Mouse (Mus musculus): ENCODE results near the gene Oas1c. TPM values are rescaled to one million over a fixed set of nuclear protein-coding genes. Genes with fewer than 3 reads are reported as not detected.
"Not testable (repeated sequence)": the region's sequence is repeated elsewhere in the genome, so short reads cannot be mapped to it uniquely, and the experiment has no call there.

Gene Oas1c
- polyA plus RNA-seq, 1 experiment from 2014 or later = 0.70 TPM

- Histone ChIP-seq H3K36me3 (ENCODE audit: control insufficient read depth, insufficient read depth, low read length) (no peaks in the 10 kb centered on the region), H3K27ac (ENCODE audit: low read depth) (no peak overlapping the region), H3K9me3 (ENCODE audit: control insufficient read depth, low read length) (no peaks in the 10 kb centered on the region), H3K4me1 (replicated peaks; ENCODE audit: control insufficient read depth, insufficient read depth, low read length) (no peaks in the 10 kb centered on the region), H3K4me3 (ENCODE audit: low read depth, low read length) (no peak overlapping the region), H3K27me3 (replicated peaks; ENCODE audit: control insufficient read depth, insufficient read depth, low read length) (0 out of 2 replicates have a peak, but pooled peaks cover 2% of the 10 kb centered on the region), H3K9ac (ENCODE audit: low read length) (no peak overlapping the region), H3K4me2 (ENCODE audit: low read length) (no peak overlapping the region)
- WGBS = 12% methylated on average over 17 of the region's 17 CpGs
- ATAC-seq (replicated peaks; ENCODE audit: low FRiP score, low TSS enrichment, low read depth) (no peak), DNase-seq (ENCODE audit: low spot score) (peak; percentile 52)
Observed at GRCm38 (mm10) chr5:120833335-120834280, 21.3 kb upstream of the Oas1c start.

- H3K9ac ChIP-seq (ENCODE audit: low read length) = no peak overlapping the region
- no peak overlapping the region for H3K4me2 ChIP-seq (ENCODE audit: low read length)
- no peak overlapping the region for H3K27ac ChIP-seq (ENCODE audit: low read depth)
- 88% methylated on average over 4 of the region's 4 CpGs for WGBS
- ATAC-seq (replicated peaks; ENCODE audit: low FRiP score, low TSS enrichment, low read depth) (no peak), DNase-seq (ENCODE audit: low spot score) (no peak)
- H3K4me1 ChIP-seq (replicated peaks; ENCODE audit: control insufficient read depth, insufficient read depth, low read length) = no peaks in the 10 kb centered on the region
- H3K36me3 ChIP-seq (ENCODE audit: control insufficient read depth, insufficient read depth, low read length) = no peaks in the 10 kb centered on the region
- no peaks in the 10 kb centered on the region for H3K9me3 ChIP-seq (ENCODE audit: control insufficient read depth, low read length)
- no peak overlapping the region for H3K4me3 ChIP-seq (ENCODE audit: low read depth, low read length)
- H3K27me3 ChIP-seq (replicated peaks; ENCODE audit: control insufficient read depth, insufficient read depth, low read length) = 0 out of 2 replicates have a peak, but pooled peaks cover 2% of the 10 kb centered on the region
Observed at GRCm38 (mm10) chr5:120831031-120831430, 18.7 kb upstream of the Oas1c start.

DNA sequence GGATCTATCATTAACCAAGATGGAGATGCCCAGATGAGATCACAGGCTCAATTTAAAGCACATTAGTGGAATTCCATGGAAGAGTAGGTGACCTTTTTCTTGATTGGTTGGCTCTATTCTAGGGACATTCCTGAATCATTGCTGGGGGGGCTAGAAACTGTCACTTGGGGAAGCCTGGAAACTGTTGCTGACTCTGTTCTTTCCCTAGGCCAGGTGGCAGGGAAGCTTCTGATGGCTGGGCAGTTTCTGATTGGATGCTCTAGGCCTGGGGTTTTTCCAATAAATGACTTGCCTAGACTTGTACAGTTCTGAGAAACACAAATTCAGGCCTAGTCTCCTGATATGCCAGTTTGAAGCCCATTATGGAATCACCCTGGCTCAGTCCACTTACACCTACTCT, 6.7 kb upstream of the Oas1c start:
- Histone ChIP-seq H3K27ac (ENCODE audit: low read depth) (no peak overlapping the region), H3K36me3 (ENCODE audit: control insufficient read depth, insufficient read depth, low read length) (no peaks in the 10 kb centered on the region), H3K9ac (ENCODE audit: low read length) (no peak overlapping the region), H3K27me3 (replicated peaks; ENCODE audit: control insufficient read depth, insufficient read depth, low read length) (no peaks in the 10 kb centered on the region), H3K4me2 (ENCODE audit: low read length) (no peak overlapping the region), H3K9me3 (ENCODE audit: control insufficient read depth, low read length) (peaks cover 10% of the 10 kb centered on the region; the same call in 1 of the 2 replicates), H3K4me1 (replicated peaks; ENCODE audit: control insufficient read depth, insufficient read depth, low read length) (no peaks in the 10 kb centered on the region), H3K4me3 (ENCODE audit: low read depth, low read length) (no peak overlapping the region)
- ATAC-seq (replicated peaks; ENCODE audit: low FRiP score, low TSS enrichment, low read depth) (no peak), DNase-seq (ENCODE audit: low spot score) (no peak)

DNA sequence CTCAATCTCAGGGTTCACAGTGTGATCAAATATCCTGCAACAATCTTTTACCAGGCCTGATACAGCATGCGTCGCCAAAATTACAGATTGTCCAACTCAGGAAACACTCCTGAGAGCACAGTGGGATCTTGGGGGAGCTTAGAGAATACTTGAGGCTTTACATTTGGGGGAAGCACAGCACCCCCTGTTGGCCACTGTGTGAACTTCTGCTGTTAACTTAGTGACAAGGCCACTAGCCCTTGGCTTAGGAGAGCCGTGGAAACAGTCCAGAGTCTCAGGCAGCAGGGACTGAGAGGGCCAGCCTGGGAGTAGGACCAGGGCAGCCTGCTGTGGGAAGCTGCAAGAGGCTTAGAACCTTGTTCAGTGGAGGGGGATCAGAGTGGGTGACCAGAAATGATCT, 3.6 kb upstream of the Oas1c start:
- no peak for DNase-seq (ENCODE audit: low spot score)
- no peak overlapping the region for H3K4me3 ChIP-seq (ENCODE audit: low read depth, low read length)
- ATAC-seq (replicated peaks; ENCODE audit: low FRiP score, low TSS enrichment, low read depth) = no peak
- H3K9me3 ChIP-seq (ENCODE audit: control insufficient read depth, low read length) = peaks cover 10% of the 10 kb centered on the region; the same call in 1 of the 2 replicates
- H3K27me3 ChIP-seq (replicated peaks; ENCODE audit: control insufficient read depth, insufficient read depth, low read length) = no peaks in the 10 kb centered on the region
- H3K36me3 ChIP-seq (ENCODE audit: control insufficient read depth, insufficient read depth, low read length) = no peaks in the 10 kb centered on the region
- no peak overlapping the region for H3K4me2 ChIP-seq (ENCODE audit: low read length)
- H3K27ac ChIP-seq (ENCODE audit: low read depth) = no peak overlapping the region
- H3K9ac ChIP-seq (ENCODE audit: low read length) = no peak overlapping the region
- WGBS = 73% methylated on average over 3 of the region's 3 CpGs
- peaks cover 5% of the 10 kb centered on the region for H3K4me1 ChIP-seq (replicated peaks; ENCODE audit: control insufficient read depth, insufficient read depth, low read length)

GRCm38 (mm10) chr5:120813023-120813422, 709 bp upstream of the Oas1c start:
- H3K4me1 ChIP-seq (replicated peaks; ENCODE audit: control insufficient read depth, insufficient read depth, low read length) = peaks cover 5% of the 10 kb centered on the region
- ATAC-seq (replicated peaks; ENCODE audit: low FRiP score, low TSS enrichment, low read depth) = no peak
- H3K4me3 ChIP-seq (ENCODE audit: low read depth, low read length) = no peak overlapping the region
- no peak for DNase-seq (ENCODE audit: low spot score)
- H3K4me2 ChIP-seq (ENCODE audit: low read length) = peak overlapping the region; percentile 61
- H3K27ac ChIP-seq (ENCODE audit: low read depth) = no peak overlapping the region
- no peaks in the 10 kb centered on the region for H3K36me3 ChIP-seq (ENCODE audit: control insufficient read depth, insufficient read depth, low read length)
- 81% methylated on average over 6 of the region's 6 CpGs for WGBS
- no peaks in the 10 kb centered on the region for H3K27me3 ChIP-seq (replicated peaks; ENCODE audit: control insufficient read depth, insufficient read depth, low read length)
- no peaks in the 10 kb centered on the region for H3K9me3 ChIP-seq (ENCODE audit: control insufficient read depth, low read length)
- no peak overlapping the region for H3K9ac ChIP-seq (ENCODE audit: low read length)

DNA sequence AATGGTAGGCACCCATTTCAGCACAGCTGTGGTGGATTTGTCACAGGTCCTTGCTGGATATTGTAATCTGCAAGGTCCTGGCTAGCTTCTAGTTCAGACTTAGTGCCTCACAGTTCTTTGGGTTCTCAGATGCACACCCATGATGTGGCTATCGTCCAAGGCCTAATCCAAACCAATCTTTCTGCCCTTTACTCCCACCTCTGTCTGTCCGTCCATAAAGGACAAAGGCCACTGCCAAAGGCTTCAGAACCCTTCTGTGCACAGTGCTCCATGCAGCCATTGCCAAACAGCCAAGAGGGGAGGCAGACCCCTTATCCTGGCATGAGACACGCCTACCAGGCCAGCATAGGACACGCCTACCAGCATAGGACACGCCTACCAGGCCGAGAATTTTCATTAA, 3.1 kb downstream of the Oas1c start:
- DNase-seq (ENCODE audit: low spot score) (no peak), ATAC-seq (replicated peaks; ENCODE audit: low FRiP score, low TSS enrichment, low read depth) (no peak)
- 41% methylated on average over 6 of the region's 6 CpGs for WGBS
- Histone ChIP-seq H3K4me3 (ENCODE audit: low read depth, low read length) (no peak overlapping the region), H3K27me3 (replicated peaks; ENCODE audit: control insufficient read depth, insufficient read depth, low read length) (no peaks in the 10 kb centered on the region), H3K4me2 (ENCODE audit: low read length) (no peak overlapping the region), H3K9me3 (ENCODE audit: control insufficient read depth, low read length) (0 out of 2 replicates have a peak, but pooled peaks cover 4% of the 10 kb centered on the region), H3K9ac (ENCODE audit: low read length) (no peak overlapping the region), H3K36me3 (ENCODE audit: control insufficient read depth, insufficient read depth, low read length) (no peaks in the 10 kb centered on the region), H3K27ac (ENCODE audit: low read depth) (no peak overlapping the region), H3K4me1 (replicated peaks; ENCODE audit: control insufficient read depth, insufficient read depth, low read length) (peaks cover 5% of the 10 kb centered on the region)

DNA sequence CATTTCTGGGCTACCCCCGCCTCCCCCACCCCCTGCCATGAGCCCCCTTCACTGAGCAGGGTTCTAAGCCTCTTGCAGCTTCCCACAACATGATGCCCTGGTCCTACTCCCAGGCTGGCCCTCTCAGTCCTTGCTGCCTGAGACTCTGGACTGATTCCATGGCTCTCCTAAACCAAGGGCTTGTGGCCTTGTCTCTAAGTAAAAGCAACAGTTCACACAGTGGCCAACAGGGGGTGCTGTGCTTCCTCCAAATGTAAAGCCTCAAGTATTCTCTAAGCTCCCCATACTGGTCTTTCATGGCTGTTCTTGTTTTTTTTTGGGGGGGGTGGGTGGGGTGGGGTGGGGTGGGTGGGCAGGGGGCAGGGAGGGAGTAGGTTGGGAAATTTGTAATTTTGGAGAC, 5.9 kb downstream of the Oas1c start:
- Histone ChIP-seq H3K36me3 (ENCODE audit: control insufficient read depth, insufficient read depth, low read length) (no peaks in the 10 kb centered on the region), H3K4me3 (ENCODE audit: low read depth, low read length) (no peak overlapping the region), H3K9me3 (ENCODE audit: control insufficient read depth, low read length) (0 out of 2 replicates have a peak, but pooled peaks cover 4% of the 10 kb centered on the region), H3K4me1 (replicated peaks; ENCODE audit: control insufficient read depth, insufficient read depth, low read length) (no peaks in the 10 kb centered on the region), H3K4me2 (ENCODE audit: low read length) (no peak overlapping the region), H3K27ac (ENCODE audit: low read depth) (no peak overlapping the region), H3K27me3 (replicated peaks; ENCODE audit: control insufficient read depth, insufficient read depth, low read length) (no peaks in the 10 kb centered on the region), H3K9ac (ENCODE audit: low read length) (no peak overlapping the region)
- ATAC-seq (replicated peaks; ENCODE audit: low FRiP score, low TSS enrichment, low read depth) (no peak), DNase-seq (ENCODE audit: low spot score) (peak; percentile 79)
- WGBS = 93% methylated on average over 1 of the region's 1 CpGs

DNA sequence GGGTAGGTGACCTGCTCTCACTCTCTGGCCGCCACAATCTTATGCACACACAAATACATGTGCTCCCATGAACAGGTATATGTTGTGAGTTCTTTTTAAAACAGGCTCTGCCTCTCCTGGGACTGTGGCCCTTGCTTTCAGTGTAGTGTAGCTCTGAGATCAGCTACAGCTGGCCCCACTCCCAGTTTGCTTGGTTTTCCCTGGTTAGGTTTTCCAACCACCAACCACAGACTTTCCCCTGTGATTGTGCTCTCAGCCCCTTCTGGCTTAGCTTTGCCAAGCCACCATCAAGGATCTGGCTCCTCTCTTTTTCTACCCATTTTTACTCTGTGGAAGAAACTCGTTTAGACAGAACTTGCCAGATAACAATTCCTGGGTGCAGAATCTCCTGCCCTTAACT, 8.7 kb downstream of the Oas1c start:
- no peak overlapping the region for H3K27ac ChIP-seq (ENCODE audit: low read depth)
- 66% methylated on average over 2 of the region's 2 CpGs for WGBS
- H3K4me2 ChIP-seq (ENCODE audit: low read length) = no peak overlapping the region
- H3K27me3 ChIP-seq (replicated peaks; ENCODE audit: control insufficient read depth, insufficient read depth, low read length) = no peaks in the 10 kb centered on the region
- H3K4me3 ChIP-seq (ENCODE audit: low read depth, low read length) = no peak overlapping the region
- no peak for DNase-seq (ENCODE audit: low spot score)
- H3K4me1 ChIP-seq (replicated peaks; ENCODE audit: control insufficient read depth, insufficient read depth, low read length) = no peaks in the 10 kb centered on the region
- 0 out of 2 replicates have a peak, but pooled peaks cover 4% of the 10 kb centered on the region for H3K9me3 ChIP-seq (ENCODE audit: control insufficient read depth, low read length)
- ATAC-seq (replicated peaks; ENCODE audit: low FRiP score, low TSS enrichment, low read depth) = no peak
- no peak overlapping the region for H3K9ac ChIP-seq (ENCODE audit: low read length)
- no peaks in the 10 kb centered on the region for H3K36me3 ChIP-seq (ENCODE audit: control insufficient read depth, insufficient read depth, low read length)

DNA sequence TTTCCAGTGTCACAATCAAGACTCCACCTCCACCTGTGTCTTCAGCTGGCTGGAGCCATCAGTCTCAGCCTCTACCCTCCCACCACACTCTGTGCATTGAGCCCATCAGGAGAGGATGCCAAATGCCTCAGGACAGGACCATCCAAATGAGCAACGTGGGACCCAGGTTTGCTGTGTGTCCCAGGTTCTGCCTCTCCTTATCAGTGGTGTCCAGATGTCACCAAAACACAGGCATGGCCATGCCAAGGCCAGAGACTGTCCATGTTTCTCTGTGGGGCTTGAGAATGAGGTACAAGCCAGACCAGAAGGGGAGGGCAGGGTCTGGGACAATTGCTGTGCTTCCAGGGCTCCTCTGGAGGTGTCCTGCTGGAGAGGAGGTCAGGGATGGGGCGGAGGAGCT, 13.4 kb downstream of the Oas1c start:
- not testable (repeated sequence) for H3K27ac ChIP-seq (ENCODE audit: low read depth)

More for the DNA sequence above, 13.4 kb downstream of the Oas1c start:
- not testable (repeated sequence) for H3K36me3 ChIP-seq (ENCODE audit: control insufficient read depth, insufficient read depth, low read length); H3K4me2 ChIP-seq (ENCODE audit: low read length); H3K9me3 ChIP-seq (ENCODE audit: control insufficient read depth, low read length); H3K27me3 ChIP-seq (replicated peaks; ENCODE audit: control insufficient read depth, insufficient read depth, low read length); H3K4me1 ChIP-seq (replicated peaks; ENCODE audit: control insufficient read depth, insufficient read depth, low read length); ATAC-seq (replicated peaks; ENCODE audit: low FRiP score, low TSS enrichment, low read depth); H3K9ac ChIP-seq (ENCODE audit: low read length); DNase-seq (ENCODE audit: low spot score); H3K4me3 ChIP-seq (ENCODE audit: low read depth, low read length)
- 63% methylated on average over 2 of the region's 2 CpGs for WGBS
